Mouse (Mus musculus): ENCODE measurements at regions not wholly inside any gene's neighbourhood (a gene's known extent, or its start where the extent isn't known, plus 50 kb on each side); places are given as distances from the start of the nearest gene placed in this dataset.
A peak's percentile ranks its signal among the peaks of the same experiment; 100 is the strongest.

GRCm38 (mm10) chr15:102776218-102776850 lies 54.4 kb upstream of the Calcoco1 start:
- peak; percentile 11 for DNase-seq

GRCm38 (mm10) chr15:102780626-102781025 lies 58.6 kb upstream of the Calcoco1 start:
- DNase-seq: peak; percentile 88

- DNase-seq: peak; percentile 80
These were observed 61.2 kb upstream of the Calcoco1 start for GRCm38 (mm10) chr15:102782988-102783799.

DNA sequence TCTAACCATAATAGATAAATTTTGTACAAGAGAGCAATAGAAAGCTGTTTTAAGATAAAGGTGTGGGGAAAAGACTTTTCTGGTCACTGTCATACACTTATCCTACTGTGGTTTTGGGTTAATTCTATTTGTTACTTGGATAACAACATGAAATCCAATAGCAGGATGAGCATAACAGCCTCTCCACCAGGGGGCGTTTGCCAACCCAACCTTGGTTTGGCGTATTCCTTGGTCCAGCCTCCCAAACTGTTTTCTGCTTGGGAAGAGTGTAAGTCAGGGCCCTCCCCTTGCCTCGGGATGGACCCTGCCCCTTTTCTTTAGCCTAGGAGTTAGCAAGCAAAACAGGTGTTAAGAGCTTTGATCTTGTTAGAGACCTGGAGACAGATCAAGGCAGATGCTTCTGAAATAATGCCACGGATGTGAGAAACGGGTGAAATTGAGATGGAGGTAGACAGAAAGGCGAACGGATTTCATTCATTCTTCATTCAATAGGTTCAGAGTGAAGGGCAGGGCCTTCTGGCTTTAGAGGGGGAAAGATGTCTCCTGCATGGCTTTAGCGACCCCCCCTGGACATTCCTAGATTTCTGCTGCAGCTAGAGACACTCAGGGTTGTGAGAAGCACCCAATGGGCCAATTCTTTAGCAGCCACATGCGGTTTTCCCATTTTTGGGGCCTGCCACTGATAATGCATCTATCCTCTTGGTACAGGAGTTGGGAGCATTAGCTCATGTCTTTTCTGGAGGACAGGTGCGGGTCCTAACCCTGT lies 63.3 kb upstream of the Calcoco1 start:
- peak; percentile 77 for DNase-seq

DNA sequence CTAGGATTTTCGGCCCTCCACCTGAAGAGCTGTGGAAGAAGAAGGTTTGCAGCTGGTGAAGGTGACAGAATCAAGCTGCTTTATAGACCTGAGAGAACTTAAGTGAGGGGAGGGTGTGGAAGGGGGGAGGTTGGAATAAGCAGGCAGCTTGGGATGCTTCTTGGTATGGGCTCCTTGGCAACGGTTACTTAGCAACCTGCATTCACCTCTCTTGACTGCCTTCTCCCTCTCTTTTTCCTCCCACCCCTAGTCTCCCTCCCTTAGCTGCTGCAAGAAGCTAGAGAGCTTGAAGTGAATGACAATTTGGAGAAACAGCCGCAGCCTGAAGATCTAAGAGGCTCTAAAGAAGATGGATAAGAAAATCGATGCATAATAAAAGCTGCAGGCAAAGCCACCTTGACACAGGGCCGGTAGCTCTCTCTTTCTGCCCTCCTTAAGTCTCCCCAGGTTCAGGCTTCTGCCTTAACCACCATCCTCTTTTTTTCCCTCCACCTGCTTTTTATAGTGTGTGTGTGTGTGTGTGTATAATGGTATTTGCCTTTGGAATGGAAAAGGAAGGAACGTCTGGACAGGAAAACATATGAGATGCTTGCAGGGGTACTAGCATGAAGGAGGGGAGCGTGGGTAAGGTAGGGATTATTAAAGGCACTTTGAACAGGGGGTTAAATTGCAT lies 67.0 kb upstream of the Calcoco1 start:
- DNase-seq: no peak

DNA sequence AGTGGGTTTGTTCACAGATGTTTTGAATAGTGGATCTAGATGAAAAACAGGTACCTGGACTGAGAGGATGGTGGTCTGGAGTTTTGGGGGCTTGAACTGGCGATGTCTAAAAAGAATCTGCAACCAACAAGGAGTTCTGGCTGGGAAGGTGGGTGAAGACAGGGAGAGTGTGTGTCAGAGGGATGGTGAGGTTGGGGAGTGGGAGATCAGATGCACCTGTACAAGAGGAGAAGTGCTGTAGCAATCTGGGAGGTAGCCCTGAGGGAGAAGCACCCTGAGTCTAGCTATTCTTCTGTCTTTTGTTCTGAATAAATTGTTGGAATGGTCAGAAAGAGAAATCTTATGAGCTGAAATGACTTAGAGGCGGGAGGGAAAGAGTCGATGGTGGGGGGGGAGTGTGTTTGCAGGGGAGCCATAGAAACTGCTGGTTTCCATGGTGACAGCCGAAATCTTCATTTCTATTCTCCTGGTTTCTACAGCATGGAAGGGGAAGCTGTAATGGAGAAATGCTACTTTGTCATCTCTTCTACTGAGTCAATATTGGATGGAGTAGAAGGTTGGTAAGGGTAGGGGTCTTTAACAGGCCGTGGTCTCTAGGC lies 75.1 kb upstream of the Calcoco1 start:
- DNase-seq: no peak

GRCm38 (mm10) chr15:102800049-102800448 lies 78.1 kb upstream of the Calcoco1 start:
- DNase-seq: no peak

DNA sequence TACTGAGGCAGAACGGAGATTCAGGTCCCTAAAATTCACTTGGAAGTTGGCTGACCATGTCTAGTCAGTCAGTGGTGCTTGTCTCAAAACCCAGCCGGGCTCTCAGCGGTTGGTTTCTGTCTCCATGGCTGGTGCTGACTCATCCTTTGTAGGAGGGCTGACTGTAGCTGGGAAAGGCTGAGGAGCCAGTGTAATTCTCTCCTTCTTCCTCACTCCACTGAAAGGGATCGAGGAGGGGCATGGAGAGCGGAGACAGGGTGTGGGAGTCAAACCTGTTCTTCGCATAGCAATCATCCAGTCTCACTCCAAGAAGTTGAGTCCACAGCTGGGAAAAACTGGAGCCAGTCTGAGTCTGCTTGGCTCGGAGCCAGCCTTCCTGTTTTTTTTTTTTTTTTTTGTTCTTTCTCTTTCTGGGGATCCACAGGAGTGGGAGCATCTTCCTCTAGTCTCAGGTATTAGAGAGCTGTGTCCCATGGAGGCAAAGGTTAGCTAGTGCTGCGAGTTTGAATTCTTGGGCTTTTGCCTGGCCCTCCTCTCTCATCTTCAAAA lies 80.4 kb upstream of the Calcoco1 start:
- DNase-seq: no peak

DNA sequence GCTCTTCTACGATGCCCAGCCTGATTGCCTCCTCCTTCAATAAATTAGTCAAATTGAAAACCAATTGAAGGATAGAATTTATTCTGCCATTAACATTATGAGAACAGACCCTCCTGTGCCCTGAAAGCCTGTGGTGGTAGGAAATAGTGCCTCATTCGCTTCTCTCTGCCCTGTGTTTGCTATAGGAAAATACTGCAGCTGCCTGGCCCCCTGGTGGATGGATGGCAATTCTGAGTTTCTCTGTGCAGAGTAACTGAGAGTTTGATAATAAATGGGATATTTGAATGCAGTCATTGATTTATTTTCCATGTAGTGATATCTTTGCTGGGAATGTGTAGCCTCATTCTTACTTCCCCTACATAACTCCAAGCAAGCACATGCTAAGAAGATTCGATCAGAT lies 85.4 kb upstream of the Calcoco1 start:
- DNase-seq: peak; percentile 17

DNA sequence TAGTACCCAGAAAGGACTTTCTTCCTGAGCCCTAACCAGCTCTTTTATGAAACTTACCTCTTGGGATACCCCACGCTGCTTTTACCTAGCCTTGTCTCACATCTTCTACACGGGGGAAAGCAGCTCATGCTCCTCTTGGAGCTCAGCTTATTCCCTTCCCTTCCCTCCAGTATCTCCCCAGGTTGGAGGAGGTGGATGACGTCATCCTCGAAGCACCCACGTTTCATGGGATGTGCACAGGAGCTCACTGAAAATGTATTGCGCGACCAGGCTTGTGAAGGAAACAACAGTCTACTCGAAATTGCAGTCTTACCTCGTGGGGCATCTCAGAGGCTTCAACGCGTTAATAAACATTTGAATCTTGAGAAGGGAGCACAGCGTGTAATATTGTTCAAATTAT lies 97.2 kb upstream of the Calcoco1 start:
- DNase-seq: no peak

DNA sequence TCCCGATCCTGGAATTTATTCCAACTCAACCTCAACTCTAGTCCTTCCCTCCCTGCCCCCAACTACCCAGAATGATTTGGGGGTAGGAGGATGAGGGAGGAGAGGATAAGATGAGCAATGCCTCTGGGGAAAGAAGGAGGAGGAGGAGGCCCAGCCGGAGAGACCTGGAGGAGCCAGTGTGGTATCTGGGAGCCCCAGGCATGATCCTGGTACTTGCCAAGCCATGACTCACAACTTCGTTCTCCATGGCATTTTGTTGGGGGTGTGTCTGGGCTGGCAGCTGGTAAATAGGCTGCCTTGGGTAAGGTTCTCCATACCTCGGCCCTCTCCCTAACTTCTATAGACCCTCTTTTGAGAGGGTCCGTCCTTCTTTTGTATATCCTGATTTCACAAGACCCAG lies 81.2 kb upstream of the Hoxc13 start:
- DNase-seq: no peak

- DNase-seq: no peak
These were observed 58.5 kb upstream of the Hoxc13 start for GRCm38 (mm10) chr15:102862374-102862773.

GRCm38 (mm10) chr15:102866788-102867187 lies 54.1 kb upstream of the Hoxc13 start:
- no peak for DNase-seq
